Mouse (Mus musculus) left cerebral cortex, postnatal 4 days (tissue): ENCODE measurements around the gene AL732309.1. TPM values are rescaled to one million over a fixed set of nuclear protein-coding genes. Genes with fewer than 3 reads are reported as not detected.

Source experiments
- total RNA-seq, 2 experiments: library from RNA; stranded (reverse); gene quantifications; 2 replicates each; pipeline ENCODE4 v1.2.3; 2021

The AL732309.1 gene
- total RNA-seq, 2 experiments from 2014 or later: 2.4 to 7.7 TPM

Other genes with a start within 250 kb of the AL732309.1 start
- gene Nsmf, start 192.5 kb downstream of the AL732309.1 start, total RNA-seq: 100 to 1,000 TPM; 342 to 359 TPM
- not detected for gene Entpd8, start 166.6 kb downstream of the AL732309.1 start, total RNA-seq
- not detected for gene Noxa1, start 151.7 kb downstream of the AL732309.1 start, total RNA-seq
- gene Nrarp, start 66.1 kb downstream of the AL732309.1 start, total RNA-seq: 10 to 100 TPM; 32.5 to 35.0 TPM
- 1 to 10 TPM; 1.4 to 1.8 TPM for gene Tor4a, start 50.0 kb downstream of the AL732309.1 start, total RNA-seq
- 10 to 100 TPM; 62.6 to 65.1 TPM for gene Nelfb, start 35.4 kb downstream of the AL732309.1 start, total RNA-seq
- gene Stpg3, start 32.2 kb downstream of the AL732309.1 start, total RNA-seq: not detected
- not detected for gene Fam166a, start 28.1 kb downstream of the AL732309.1 start, total RNA-seq
- gene Tubb4b, start 22.2 kb downstream of the AL732309.1 start, total RNA-seq: 100 to 1,000 TPM; 324 to 351 TPM
- not detected for gene Slc34a3, start 12.5 kb downstream of the AL732309.1 start, total RNA-seq
- not detected for gene Rnf224, start 10.1 kb downstream of the AL732309.1 start, total RNA-seq
- gene Rnf208, start 4.6 kb downstream of the AL732309.1 start, total RNA-seq: 100 to 1,000 TPM; 169 to 189 TPM
- not detected for gene Cysrt1, start 4.4 kb downstream of the AL732309.1 start, total RNA-seq
- gene Tmem203, start 8.6 kb upstream of the AL732309.1 start, total RNA-seq: 10 to 100 TPM; 26.4 to 26.8 TPM
- gene Tprn, start 15.8 kb upstream of the AL732309.1 start, total RNA-seq: 10 to 100 TPM; 15.4 to 16.2 TPM
- 10 to 100 TPM; 72.3 to 75.7 TPM for gene Ssna1, start 25.6 kb upstream of the AL732309.1 start, total RNA-seq
- 100 to 1,000 TPM; 108 to 121 TPM for gene Anapc2, start 25.6 kb upstream of the AL732309.1 start, total RNA-seq
- gene Tmem210, start 41.3 kb upstream of the AL732309.1 start, total RNA-seq: not detected
- gene Lrrc26, start 43.1 kb upstream of the AL732309.1 start, total RNA-seq: not detected
- gene Grin1, start 72.3 kb upstream of the AL732309.1 start, total RNA-seq: 100 to 1,000 TPM; 163 to 186 TPM
- 10 to 100 TPM; 51.0 to 61.3 TPM for gene Man1b1, start 85.5 kb upstream of the AL732309.1 start, total RNA-seq
- gene Dpp7, start 109.5 kb upstream of the AL732309.1 start, total RNA-seq: 10 to 100 TPM; 23.0 to 27.3 TPM
- gene Uap1l1, start 118.8 kb upstream of the AL732309.1 start, total RNA-seq: 1 to 10 TPM; 6.5 to 7.3 TPM
- 10 to 100 TPM; 11.7 to 11.8 TPM for gene Sapcd2, start 125.5 kb upstream of the AL732309.1 start, total RNA-seq
- gene Entpd2, start 149.0 kb upstream of the AL732309.1 start, total RNA-seq: 1 to 10 TPM; 6.8 to 7.2 TPM
- 100 to 1,000 TPM; 478 to 490 TPM for gene Npdc1, start 152.5 kb upstream of the AL732309.1 start, total RNA-seq
- under 1 TPM in 1 of 2 experiments, not detected in 1; 0.16 TPM for gene Fut7, start 176.4 kb upstream of the AL732309.1 start, total RNA-seq
- 10 to 100 TPM; 78.4 to 99.2 TPM for gene Abca2, start 181.8 kb upstream of the AL732309.1 start, total RNA-seq
- under 1 TPM in 1 of 2 experiments, not detected in 1; 0.52 TPM for gene Clic3, start 210.0 kb upstream of the AL732309.1 start, total RNA-seq
- 10 to 100 TPM; 83.1 to 92.4 TPM for gene Paxx, start 214.2 kb upstream of the AL732309.1 start, total RNA-seq
- gene Ptgds, start 223.2 kb upstream of the AL732309.1 start, total RNA-seq: 100 to 1,000 TPM; 665 to 881 TPM
- gene Lcn12, start 247.0 kb upstream of the AL732309.1 start, total RNA-seq: not detected